Mouse (Mus musculus): Measurements from ENCODE around the gene Pstpip1.

DNA sequence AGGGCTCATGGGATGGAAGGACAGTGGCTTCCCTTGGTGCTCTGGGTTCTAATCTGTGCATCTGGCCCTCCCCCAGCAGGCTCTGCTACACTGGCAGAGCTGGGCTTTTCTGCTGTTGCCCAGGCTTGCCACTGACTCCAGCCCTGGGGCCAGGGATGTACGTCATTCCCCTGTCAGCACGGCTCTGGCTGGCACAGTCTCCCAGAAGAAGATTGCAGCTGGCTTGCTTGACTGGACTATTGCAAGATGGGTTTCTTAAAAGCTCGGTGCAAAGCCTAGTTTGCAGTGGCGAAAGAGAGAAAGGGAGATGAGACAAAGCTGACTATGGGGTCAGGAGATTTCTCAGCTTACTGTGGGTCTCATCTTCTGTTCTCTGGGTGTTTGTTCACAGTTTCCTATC, 87.6 kb downstream of the Pstpip1 start:
- TF ChIP-seq USF1 (IDR thresholded peaks at IDR 0.05; ENCODE audit: low read depth, low read length), result no peak
- TF ChIP-seq ZKSCAN1 (IDR thresholded peaks at IDR 0.05; ENCODE audit: borderline replicate concordance, low read depth, low read length), result no peak
- TF ChIP-seq MEF2A (IDR thresholded peaks at IDR 0.05; ENCODE audit: borderline replicate concordance, low read depth, low read length), result no peak
- no peak for TF ChIP-seq CTCF (conservative IDR thresholded peaks at IDR 0.05 in 1 of 2, IDR thresholded peaks at IDR 0.05 in 1 of 2; ENCODE audit: low read depth in 2 of 2, low read length in 2 of 2)
- no peak for TF ChIP-seq POLR2A (IDR thresholded peaks at IDR 0.05; ENCODE audit: low read depth, low read length)
- TF ChIP-seq RCOR1 (conservative IDR thresholded peaks at IDR 0.05; ENCODE audit: low read depth, low read length), result no peak
